Mouse (Mus musculus) olfactory bulb, adult 2 months (tissue): Measurements from ENCODE around the gene Ppib.

ENCODE experiments used
- CTCF ChIP-seq: fragments of 200-500 bp; IDR thresholded peaks from 2 replicates; pipeline ENCODE4 v1.5.1; 2012; ENCODE audit warnings: low read depth, mild to moderate bottlenecking, low read length, moderate library complexity; ENCODE audit not compliant: insufficient read depth
- POLR2A ChIP-seq: fragments of 200-500 bp; IDR thresholded peaks from 2 replicates; pipeline ENCODE4 v1.6.1; 2012; ENCODE audit warnings: mild to moderate bottlenecking, low read depth, low read length, moderate library complexity; ENCODE audit not compliant: insufficient read depth

DNA sequence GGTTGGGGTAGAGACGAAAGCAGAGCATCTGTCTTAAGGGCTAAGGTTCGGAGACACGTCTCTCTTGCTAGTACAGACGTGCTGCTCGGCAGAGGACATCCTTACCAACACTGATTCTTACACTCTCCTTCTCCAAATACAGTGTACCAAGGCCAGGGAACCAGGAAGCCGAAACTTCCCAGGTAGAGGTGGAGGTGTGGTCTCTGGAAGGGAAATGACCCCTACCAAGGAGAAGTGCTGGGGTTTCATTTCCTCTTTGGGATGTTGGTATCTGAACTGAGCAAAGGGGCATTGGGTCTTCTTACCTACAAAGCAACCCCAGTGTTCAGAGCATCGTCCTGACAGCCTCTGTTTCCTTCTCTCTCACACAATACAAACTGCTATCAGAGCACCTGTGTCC, 12.7 kb downstream of the Ppib start:
- TF ChIP-seq POLR2A (no peak), CTCF (no peak)
